Mouse (Mus musculus): ENCODE measurements around the gene Dnm1l. TPM values are rescaled to one million over a fixed set of nuclear protein-coding genes. Genes with fewer than 3 reads are reported as not detected.

The Dnm1l gene
- polyA plus RNA-seq, 1 experiment from 2014 or later: 60.5 TPM

DNA sequence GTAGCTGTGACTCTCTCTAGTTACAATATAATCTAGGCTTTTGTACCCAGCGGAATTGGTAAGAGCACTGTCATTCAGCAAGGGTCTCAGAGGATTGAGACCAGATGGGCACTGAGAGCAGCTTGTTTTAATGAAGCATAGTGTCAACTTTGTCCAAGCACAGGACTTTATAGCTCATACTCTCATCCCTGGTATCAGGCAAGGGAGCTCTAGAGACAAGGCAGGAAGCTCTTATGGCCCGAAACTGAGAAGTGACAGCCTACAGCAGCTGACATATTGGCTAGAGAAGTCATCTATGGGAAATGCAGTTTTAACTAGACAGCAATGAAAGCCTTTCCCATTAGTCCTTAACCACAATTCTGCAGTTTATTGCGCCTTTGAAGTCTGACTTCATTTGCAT is 85.8 kb downstream of the Dnm1l start:
- H3K4me3 ChIP-seq (replicated peaks): no peak overlapping the region
- no peak overlapping the region for H3K9ac ChIP-seq (replicated peaks)
- H3K36me3 ChIP-seq: no peaks in the 10 kb centered on the region
- 29% methylated on average over 3 of the region's 3 CpGs for WGBS
- no peak for ATAC-seq (ENCODE audit: insufficient number of reproducible peaks, insufficient read depth, low FRiP score, low TSS enrichment, low read depth)
- no peaks in the 10 kb centered on the region for H3K9me3 ChIP-seq
- H3K4me2 ChIP-seq: no peak overlapping the region
- no peaks in the 10 kb centered on the region for H3K4me1 ChIP-seq (replicated peaks)
- no peak overlapping the region for H3K27ac ChIP-seq
- no peaks in the 10 kb centered on the region for H3K27me3 ChIP-seq

- Histone ChIP-seq H3K4me3 (replicated peaks) (no peak overlapping the region), H3K9me3 (no peaks in the 10 kb centered on the region), H3K36me3 (no peaks in the 10 kb centered on the region), H3K27ac (no peak overlapping the region), H3K4me1 (replicated peaks) (no peaks in the 10 kb centered on the region), H3K27me3 (no peaks in the 10 kb centered on the region), H3K9ac (replicated peaks) (no peak overlapping the region), H3K4me2 (no peak overlapping the region)
- WGBS: 78% methylated on average over 3 of the region's 3 CpGs
- no peak for ATAC-seq (ENCODE audit: insufficient number of reproducible peaks, insufficient read depth, low FRiP score, low TSS enrichment, low read depth)
Measured at GRCm38 (mm10) chr16:16262436-16262835, 96.3 kb downstream of the Dnm1l start.

Other genes with a start within 250 kb of the Dnm1l start
- gene Pkp2, start 145.6 kb downstream of the Dnm1l start, polyA plus RNA-seq (2016; fragmentation: Nextera tagmentation; extraction: Ambion mirVana): 1.4 and 1.5 TPM in 2 replicates
- 46.6 and 46.7 TPM in 2 replicates for gene Yars2, start 56.0 kb downstream of the Dnm1l start, polyA plus RNA-seq (2016; fragmentation: Nextera tagmentation; extraction: Ambion mirVana)
- 11.6 and 12.4 TPM in 2 replicates for gene Fgd4, start 241.6 kb upstream of the Dnm1l start, polyA plus RNA-seq (2016; fragmentation: Nextera tagmentation; extraction: Ambion mirVana)

All from limb, embryonic 12.5 days (tissue).